Mouse (Mus musculus): Measurements from ENCODE around the gene Cnbp.

- TF ChIP-seq CTCF (IDR thresholded peaks at IDR 0.05; ENCODE audit: low read depth, low read length): no peak
- TF ChIP-seq POLR2A (IDR thresholded peaks at IDR 0.05; ENCODE audit: borderline replicate concordance, low read depth, low read length): no peak
Measured at GRCm38 (mm10) chr6:87886721-87887120, 35.8 kb upstream of the Cnbp start.

Measured in bone marrow macrophage, adult 2 months (primary cell).